Mouse (Mus musculus): Measurements from ENCODE around the gene Il2rb.

GRCm38 (mm10) chr15:78481448-78482000 lies 13.5 kb downstream of the Il2rb start:
- no peak for TF ChIP-seq POLR2A (IDR thresholded peaks at IDR 0.05; ENCODE audit: borderline replicate concordance, extremely low read depth, low read depth, low read length)
- TF ChIP-seq CTCF (IDR thresholded peaks at IDR 0.05; ENCODE audit: insufficient read depth, low read length): no peak

All from lung, adult 2 months (tissue).